Mouse (Mus musculus): ENCODE results near the gene Oaz1. TPM values are rescaled to one million over a fixed set of nuclear protein-coding genes. Genes with fewer than 3 reads are reported as not detected.
"Not testable (repeated sequence)": the region's sequence is repeated elsewhere in the genome, so short reads cannot be mapped to it uniquely, and the experiment has no call there.

Oaz1 gene
- polyA plus RNA-seq, 1 experiment from 2014 or later: 1,303 TPM

DNA sequence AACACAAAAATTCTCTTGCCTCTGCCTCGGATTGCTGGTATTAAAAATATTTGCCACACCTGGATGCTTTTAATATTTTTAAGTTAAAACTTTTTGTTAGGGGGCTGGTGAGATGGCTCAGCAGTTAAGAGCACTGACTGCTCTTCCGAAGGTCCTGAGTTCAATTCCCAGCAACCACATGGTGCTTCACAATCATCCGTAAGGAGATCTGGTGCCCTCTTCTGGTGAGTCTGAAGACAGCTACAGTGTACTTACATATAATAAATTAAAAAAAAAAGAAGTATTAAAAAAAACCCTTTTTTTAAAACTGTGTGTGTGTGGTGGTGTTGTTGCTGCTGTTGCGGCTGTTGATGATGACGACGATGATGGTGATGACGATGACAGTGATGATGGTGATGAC is 8.5 kb upstream of the Oaz1 start:
- not testable (repeated sequence) for H3K27me3 ChIP-seq; H3K36me3 ChIP-seq; H3K9ac ChIP-seq; H3K27ac ChIP-seq (replicated peaks); H3K9me3 ChIP-seq; H3K4me2 ChIP-seq; H3K4me3 ChIP-seq; ATAC-seq (ENCODE audit: low FRiP score, low read depth); H3K4me1 ChIP-seq (replicated peaks)
- 81% methylated on average over 7 of the region's 7 CpGs for WGBS

- no peak overlapping the region for H3K9ac ChIP-seq
Observed at GRCm38 (mm10) chr10:80818599-80819281, 7.7 kb upstream of the Oaz1 start.

DNA sequence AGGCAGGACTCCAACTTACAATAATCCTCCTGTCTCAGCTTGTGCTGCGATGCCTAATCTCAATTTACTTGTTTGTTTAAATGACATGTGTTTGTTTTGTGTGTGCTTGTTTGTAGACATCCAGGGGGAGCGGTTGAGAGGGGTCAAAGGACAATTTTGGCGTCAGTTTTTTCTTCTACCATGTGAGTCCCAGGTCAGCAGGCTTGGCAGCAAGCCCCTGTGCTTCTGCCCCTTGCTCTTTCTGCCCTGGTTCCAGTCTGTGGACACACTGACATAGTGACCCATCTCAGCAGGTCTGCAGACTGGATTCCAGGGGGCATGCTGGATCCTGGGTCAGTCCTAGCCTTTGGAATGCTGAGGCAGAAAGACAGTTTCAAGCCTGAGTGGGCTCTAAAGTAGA is 7.0 kb upstream of the Oaz1 start:
- Histone ChIP-seq H3K27me3 (no peaks in the 10 kb centered on the region), H3K36me3 (no peaks in the 10 kb centered on the region), H3K4me3 (no peak overlapping the region), H3K4me2 (no peak overlapping the region), H3K9me3 (no peaks in the 10 kb centered on the region), H3K27ac (replicated peaks) (no peak overlapping the region), H3K4me1 (replicated peaks) (no peaks in the 10 kb centered on the region), H3K9ac (no peak overlapping the region)
- WGBS: 57% methylated on average over 3 of the region's 3 CpGs
- ATAC-seq (ENCODE audit: low FRiP score, low read depth): no peak

More at GRCm38 (mm10) chr10:80818599-80819281, 7.7 kb upstream of the Oaz1 start:
- WGBS: 53% methylated on average over 6 of the region's 6 CpGs
- no peaks in the 10 kb centered on the region for H3K9me3 ChIP-seq
- no peak for ATAC-seq (ENCODE audit: low FRiP score, low read depth)
- H3K4me2 ChIP-seq: no peak overlapping the region
- no peaks in the 10 kb centered on the region for H3K36me3 ChIP-seq
- no peaks in the 10 kb centered on the region for H3K27me3 ChIP-seq
- H3K4me3 ChIP-seq: no peak overlapping the region
- H3K27ac ChIP-seq (replicated peaks): no peak overlapping the region
- no peaks in the 10 kb centered on the region for H3K4me1 ChIP-seq (replicated peaks)

GRCm38 (mm10) chr10:80821991-80822390 is 4.5 kb upstream of the Oaz1 start:
- WGBS: 43% methylated on average over 2 of the region's 2 CpGs
- ATAC-seq (ENCODE audit: low FRiP score, low read depth): no peak
- Histone ChIP-seq H3K27ac (replicated peaks) (no peak overlapping the region), H3K4me2 (no peak overlapping the region), H3K36me3 (no peaks in the 10 kb centered on the region), H3K9ac (no peak overlapping the region), H3K9me3 (no peaks in the 10 kb centered on the region), H3K27me3 (no peaks in the 10 kb centered on the region), H3K4me1 (replicated peaks) (no peaks in the 10 kb centered on the region; the same call in 1 of the 2 replicates), H3K4me3 (no peak overlapping the region)

DNA sequence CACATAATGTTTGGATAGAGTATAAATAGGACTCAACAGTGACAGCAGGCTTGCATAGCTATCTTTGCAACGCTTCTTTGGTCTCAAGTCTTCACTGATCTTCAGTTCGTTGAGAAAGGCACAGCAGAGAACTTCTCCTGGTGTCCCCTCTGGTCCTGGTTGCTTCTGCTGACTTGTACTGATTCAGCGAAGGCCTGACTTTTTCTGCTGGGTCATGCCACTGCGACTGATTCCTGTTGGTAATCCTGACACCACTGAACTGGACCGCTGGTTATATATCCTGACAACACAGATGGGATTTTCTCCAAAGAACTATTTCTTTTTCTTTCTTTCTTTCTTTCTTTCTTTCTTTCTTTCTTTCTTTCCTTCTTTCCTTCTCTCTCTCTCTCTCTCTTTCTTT is 3.9 kb upstream of the Oaz1 start:
- no peaks in the 10 kb centered on the region for H3K9me3 ChIP-seq
- no peak overlapping the region for H3K27ac ChIP-seq (replicated peaks)
- no peaks in the 10 kb centered on the region for H3K27me3 ChIP-seq
- no peak overlapping the region for H3K4me3 ChIP-seq
- H3K4me2 ChIP-seq: no peak overlapping the region
- H3K36me3 ChIP-seq: no peaks in the 10 kb centered on the region
- no peak overlapping the region for H3K9ac ChIP-seq
- peaks cover 2% of the 10 kb centered on the region for H3K4me1 ChIP-seq (replicated peaks)
- ATAC-seq (ENCODE audit: low FRiP score, low read depth): no peak
- 91% methylated on average over 5 of the region's 5 CpGs for WGBS

DNA sequence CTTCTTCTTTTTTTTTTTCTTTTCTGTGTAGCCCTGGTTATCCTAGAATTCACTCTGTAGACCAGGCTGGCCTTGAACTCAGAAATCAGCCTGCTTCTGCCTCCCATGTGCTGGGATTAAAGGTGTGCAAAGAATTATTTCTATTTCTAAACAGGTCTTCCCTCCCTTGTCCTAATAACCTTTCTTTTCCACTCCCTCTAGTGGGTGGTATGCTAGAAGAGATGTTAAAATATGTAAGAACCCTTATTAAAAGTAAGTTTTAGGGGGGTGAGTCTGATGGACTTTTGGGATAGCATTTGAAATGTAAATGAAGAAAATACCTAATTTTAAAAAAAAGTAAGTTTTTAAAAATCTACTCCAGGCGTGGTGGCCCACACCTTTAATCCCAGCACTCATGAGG is 3.1 kb upstream of the Oaz1 start:
- H3K4me3 ChIP-seq: no peak overlapping the region
- 82% methylated on average over 1 of the region's 1 CpGs for WGBS
- no peak overlapping the region for H3K4me2 ChIP-seq
- no peak overlapping the region for H3K27ac ChIP-seq (replicated peaks)
- ATAC-seq (ENCODE audit: low FRiP score, low read depth): no peak
- no peaks in the 10 kb centered on the region for H3K36me3 ChIP-seq
- no peaks in the 10 kb centered on the region for H3K9me3 ChIP-seq
- no peaks in the 10 kb centered on the region for H3K27me3 ChIP-seq
- H3K4me1 ChIP-seq (replicated peaks): peaks cover 10% of the 10 kb centered on the region
- H3K9ac ChIP-seq: no peak overlapping the region

DNA sequence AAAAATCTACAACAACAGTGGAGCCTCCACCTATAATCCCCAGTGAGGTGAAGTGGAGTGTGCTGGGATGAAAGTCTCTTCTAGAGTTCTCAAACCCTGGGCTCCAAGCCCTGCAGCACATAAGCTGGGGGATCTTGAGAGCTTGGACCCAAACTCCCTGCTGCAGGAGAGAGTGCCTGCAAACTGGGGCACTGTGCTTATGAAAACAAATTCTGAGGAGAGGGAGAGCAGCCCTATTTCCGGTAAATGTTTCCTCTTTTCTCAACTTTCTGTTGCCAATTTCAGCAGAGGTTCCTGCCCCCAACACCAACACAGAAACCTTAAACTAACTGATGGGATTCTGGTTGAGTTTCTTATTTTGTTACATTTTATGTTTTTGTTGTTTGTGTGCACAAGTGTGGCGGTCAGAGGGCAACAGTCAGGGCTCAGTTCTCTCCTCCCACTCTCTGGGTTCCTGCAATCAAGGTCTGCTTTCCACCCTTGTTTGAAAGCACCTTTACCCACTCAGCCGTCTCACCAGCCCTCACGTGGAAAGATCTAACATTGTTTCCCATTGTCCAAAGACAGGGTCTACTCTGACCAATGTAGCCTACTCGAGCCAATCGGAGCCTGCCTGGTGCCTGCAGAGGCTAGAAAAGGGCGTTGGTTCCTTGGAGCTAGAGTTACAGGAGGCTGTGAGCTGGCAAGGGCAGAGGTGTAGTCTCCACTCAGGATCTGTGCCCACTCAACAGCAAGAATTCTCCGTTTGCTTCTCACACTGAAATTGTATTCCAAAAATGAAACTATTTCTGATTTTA is 2.4 kb upstream of the Oaz1 start:
- ATAC-seq (ENCODE audit: low FRiP score, low read depth): no peak

DNA sequence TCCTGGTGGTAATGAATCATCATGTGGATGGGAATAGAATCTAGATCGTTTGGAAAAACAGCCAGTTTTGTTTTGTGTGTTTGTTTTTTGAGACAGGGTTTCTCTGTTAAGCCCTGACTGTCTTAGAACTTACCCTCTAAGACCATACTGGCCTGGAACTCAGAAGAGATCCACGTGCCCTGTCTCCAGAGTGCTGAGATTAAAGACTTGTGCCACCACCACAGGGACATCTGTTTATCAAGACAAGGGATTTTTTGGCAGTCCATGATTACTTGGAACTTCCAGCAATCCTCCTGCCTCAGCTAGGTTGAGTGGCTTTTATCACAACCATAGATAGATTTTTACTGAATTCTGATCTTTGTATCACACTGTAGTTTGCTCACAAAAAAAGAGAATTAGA is 1.6 kb upstream of the Oaz1 start:
- Histone ChIP-seq H3K27me3 (no peaks in the 10 kb centered on the region), H3K27ac (replicated peaks) (no peak overlapping the region), H3K9ac (no peak overlapping the region), H3K36me3 (peaks cover 8% of the 10 kb centered on the region), H3K9me3 (no peaks in the 10 kb centered on the region), H3K4me2 (no peak overlapping the region), H3K4me3 (no peak overlapping the region), H3K4me1 (replicated peaks) (peaks cover 21% of the 10 kb centered on the region)
- 81% methylated on average over 2 of the region's 2 CpGs for WGBS
- no peak for ATAC-seq (ENCODE audit: low FRiP score, low read depth)

More for the DNA sequence above, 2.4 kb upstream of the Oaz1 start:
- no peak overlapping the region for H3K4me2 ChIP-seq
- H3K36me3 ChIP-seq: 0 out of 2 replicates have a peak, but pooled peaks cover under 1% of the 10 kb centered on the region
- H3K9ac ChIP-seq: no peak overlapping the region
- no peaks in the 10 kb centered on the region for H3K9me3 ChIP-seq
- H3K27ac ChIP-seq (replicated peaks): no peak overlapping the region
- no peak overlapping the region for H3K4me3 ChIP-seq
- WGBS: 73% methylated on average over 8 of the region's 8 CpGs
- H3K4me1 ChIP-seq (replicated peaks): peaks cover 14% of the 10 kb centered on the region
- no peaks in the 10 kb centered on the region for H3K27me3 ChIP-seq

- Histone ChIP-seq H3K4me3 (peak overlapping the region; percentile 85), H3K27ac (replicated peaks) (peak overlapping the region; percentile 93), H3K9me3 (no peaks in the 10 kb centered on the region), H3K4me2 (peak overlapping the region; percentile 95), H3K9ac (peak overlapping the region; percentile 93), H3K4me1 (replicated peaks) (peaks cover 25% of the 10 kb centered on the region), H3K27me3 (no peaks in the 10 kb centered on the region), H3K36me3 (peaks cover 19% of the 10 kb centered on the region)
- ATAC-seq (ENCODE audit: low FRiP score, low read depth): no peak
- WGBS: 8% methylated on average over 29 of the region's 29 CpGs
Observed at GRCm38 (mm10) chr10:80827063-80827869, 810 bp downstream of the Oaz1 start.

GRCm38 (mm10) chr10:80827870-80828420 is 1.5 kb downstream of the Oaz1 start:
- H3K4me1 ChIP-seq (replicated peaks): peaks cover 25% of the 10 kb centered on the region
- H3K27ac ChIP-seq (replicated peaks): no peak overlapping the region
- peak overlapping the region; percentile 85 for H3K4me3 ChIP-seq
- H3K27me3 ChIP-seq: no peaks in the 10 kb centered on the region
- H3K36me3 ChIP-seq: peaks cover 19% of the 10 kb centered on the region
- peak overlapping the region; percentile 93 for H3K9ac ChIP-seq
- H3K9me3 ChIP-seq: no peaks in the 10 kb centered on the region
- no peak for ATAC-seq (ENCODE audit: low FRiP score, low read depth)
- peak overlapping the region; percentile 95 for H3K4me2 ChIP-seq
- WGBS: 67% methylated on average over 10 of the region's 10 CpGs

DNA sequence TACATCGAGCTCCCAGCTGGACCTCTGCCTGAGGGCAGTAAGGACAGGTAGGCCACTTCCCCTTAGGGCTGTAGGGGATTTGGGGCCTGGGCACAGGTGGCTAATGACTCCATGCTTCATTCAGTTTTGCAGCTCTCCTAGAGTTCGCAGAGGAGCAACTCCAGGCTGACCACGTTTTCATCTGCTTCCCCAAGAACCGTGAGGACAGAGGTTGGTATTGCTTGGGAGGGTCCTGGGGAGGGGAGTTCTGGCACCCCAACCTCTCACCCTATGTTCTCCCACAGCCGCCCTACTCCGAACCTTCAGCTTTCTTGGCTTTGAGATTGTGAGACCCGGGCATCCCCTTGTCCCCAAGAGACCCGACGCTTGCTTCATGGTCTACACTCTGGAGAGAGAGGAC is 2.1 kb downstream of the Oaz1 start:
- not testable (repeated sequence) for ATAC-seq (ENCODE audit: low FRiP score, low read depth); H3K27me3 ChIP-seq; H3K9me3 ChIP-seq; H3K9ac ChIP-seq; H3K27ac ChIP-seq (replicated peaks)
- H3K4me3 ChIP-seq: peak overlapping the region; percentile 85
- peaks cover 19% of the 10 kb centered on the region for H3K36me3 ChIP-seq
- H3K4me1 ChIP-seq (replicated peaks): peaks cover 25% of the 10 kb centered on the region
- H3K4me2 ChIP-seq: peak overlapping the region; percentile 95
- 82% methylated on average over 9 of the region's 9 CpGs for WGBS

Measured in hindbrain, embryonic 15.5 days (tissue).